Mouse (Mus musculus) spleen, postnatal 10 days (tissue): ENCODE results near the gene Dhrs11.
"Not testable (repeated sequence)": the region's sequence is repeated elsewhere in the genome, so short reads cannot be mapped to it uniquely, and the experiment has no call there.

ENCODE experiments used
- DNase-seq, 2 experiments: peaks; one replicate each; pipeline ENCODE4 v3.0.0; 2021 to 2022; ENCODE audit warnings: low spot score in 2 of 2

Dhrs11 gene

GRCm38 (mm10) chr11:84828516-84829399, at the start of gene Dhrs11:
Gene Dhrs11, minus strand, starts transcription at chr11:84828994.
- DNase-seq = peak; percentile 89 to 95

GRCm38 (mm10) chr11:84876020-84876419, 47.2 kb upstream of the Dhrs11 start:
- DNase-seq = not testable (repeated sequence)

- DNase-seq = no peak
Measured at GRCm38 (mm10) chr11:84873042-84873833, 44.4 kb upstream of the Dhrs11 start.

GRCm38 (mm10) chr11:84871548-84872069, 42.8 kb upstream of the Dhrs11 start:
- DNase-seq = no peak

GRCm38 (mm10) chr11:84871046-84871445, 42.3 kb upstream of the Dhrs11 start:
- DNase-seq = peak in 1 of 2 experiments; percentile 64

- peak; percentile 93 to 95 for DNase-seq
Measured at GRCm38 (mm10) chr11:84870337-84871043, 41.7 kb upstream of the Dhrs11 start, which contains the start of gene Ggnbp2. Gene Ggnbp2, minus strand, starts transcription at chr11:84870817.

GRCm38 (mm10) chr11:84869537-84870232, 40.9 kb upstream of the Dhrs11 start:
- peak; percentile 86 to 95 for DNase-seq

- no peak for DNase-seq
Measured at GRCm38 (mm10) chr11:84868786-84869259, 40.0 kb upstream of the Dhrs11 start.

- no peak for DNase-seq
Measured at GRCm38 (mm10) chr11:84867586-84867985, 38.8 kb upstream of the Dhrs11 start.

- no peak for DNase-seq
Measured at GRCm38 (mm10) chr11:84865268-84865667, 36.5 kb upstream of the Dhrs11 start.

- DNase-seq = no peak
Measured at GRCm38 (mm10) chr11:84855285-84855684, 26.5 kb upstream of the Dhrs11 start.

- DNase-seq = no peak
Measured at GRCm38 (mm10) chr11:84847475-84848090, 18.8 kb upstream of the Dhrs11 start.

- no peak for DNase-seq
Measured at GRCm38 (mm10) chr11:84846741-84847474, 18.1 kb upstream of the Dhrs11 start.

GRCm38 (mm10) chr11:84839330-84839729, 10.5 kb upstream of the Dhrs11 start:
- no peak for DNase-seq

GRCm38 (mm10) chr11:84829495-84829894, 701 bp upstream of the Dhrs11 start:
- not testable (repeated sequence) for DNase-seq

- peak; percentile 32 to 40 for DNase-seq
Measured at GRCm38 (mm10) chr11:84827901-84828503, 792 bp downstream of the Dhrs11 start.

GRCm38 (mm10) chr11:84827492-84827891, 1.3 kb downstream of the Dhrs11 start:
- peak; percentile 30 to 46 for DNase-seq

- DNase-seq = peak in 1 of 2 experiments; percentile 51
Measured at GRCm38 (mm10) chr11:84826185-84826584, 2.6 kb downstream of the Dhrs11 start.

- DNase-seq = peak; percentile 30 to 64
Measured at GRCm38 (mm10) chr11:84825261-84825807, 3.5 kb downstream of the Dhrs11 start.
